Mouse (Mus musculus) lung, adult 18-20 months (tissue): Measurements from ENCODE around the gene Lhx4.

Experiments
- DNase-seq, 2 experiments: peaks; one replicate each; pipeline ENCODE4 v3.0.0; 2022; ENCODE audit warnings: mixed read lengths in 2 of 2

Gene Lhx4

GRCm38 (mm10) chr1:155751484-155752255, at the start of gene Lhx4:
TSS of gene Lhx4 (minus strand) at chr1:155751684.
- no peak for DNase-seq

GRCm38 (mm10) chr1:155798000-155798399, 46.5 kb upstream of the Lhx4 start:
- DNase-seq = peak in 1 of 2 experiments; percentile 33

GRCm38 (mm10) chr1:155797425-155797824, 45.9 kb upstream of the Lhx4 start:
- no peak for DNase-seq

GRCm38 (mm10) chr1:155796757-155797405, 45.4 kb upstream of the Lhx4 start:
- no peak for DNase-seq

GRCm38 (mm10) chr1:155795791-155796233, 44.3 kb upstream of the Lhx4 start:
- DNase-seq = peak; percentile 57 to 59

- no peak for DNase-seq
Measured at GRCm38 (mm10) chr1:155794855-155795254, 43.4 kb upstream of the Lhx4 start.

- DNase-seq = no peak
Measured at GRCm38 (mm10) chr1:155791919-155792318, 40.4 kb upstream of the Lhx4 start.

- DNase-seq = no peak
Measured at GRCm38 (mm10) chr1:155790111-155790974, 38.9 kb upstream of the Lhx4 start.

GRCm38 (mm10) chr1:155785886-155786285, 34.4 kb upstream of the Lhx4 start:
- DNase-seq = no peak

GRCm38 (mm10) chr1:155784343-155785205, 33.1 kb upstream of the Lhx4 start:
- peak; percentile 32 to 52 for DNase-seq

GRCm38 (mm10) chr1:155782382-155782781, 30.9 kb upstream of the Lhx4 start:
- no peak for DNase-seq

- no peak for DNase-seq
Measured at GRCm38 (mm10) chr1:155777641-155778625, 26.4 kb upstream of the Lhx4 start.

GRCm38 (mm10) chr1:155759167-155759566, 7.7 kb upstream of the Lhx4 start:
- no peak for DNase-seq

GRCm38 (mm10) chr1:155758711-155759110, 7.2 kb upstream of the Lhx4 start:
- DNase-seq = no peak

GRCm38 (mm10) chr1:155757621-155758020, 6.1 kb upstream of the Lhx4 start:
- DNase-seq = no peak

GRCm38 (mm10) chr1:155753411-155753810, 1.9 kb upstream of the Lhx4 start:
- DNase-seq = no peak

GRCm38 (mm10) chr1:155750517-155751178, 836 bp downstream of the Lhx4 start:
- no peak for DNase-seq

- no peak for DNase-seq
Measured at GRCm38 (mm10) chr1:155747911-155748310, 3.6 kb downstream of the Lhx4 start.

- no peak for DNase-seq
Measured at GRCm38 (mm10) chr1:155747011-155747410, 4.5 kb downstream of the Lhx4 start.
